Mouse (Mus musculus) layer of hippocampus, postnatal 36 days (tissue): Measurements from ENCODE around the gene H2al1d. TPM values are rescaled to one million over a fixed set of nuclear protein-coding genes. Genes with fewer than 3 reads are reported as not detected.
"Not testable (repeated sequence)": the region's sequence is repeated elsewhere in the genome, so short reads cannot be mapped to it uniquely, and the experiment has no call there.

Experiments
- DNase-seq, 2 experiments: peaks; one replicate each; pipeline ENCODE4 v3.0.0; 2022
- total RNA-seq, 2 experiments: library from RNA; stranded (reverse); gene quantifications; 2 replicates each; pipeline ENCODE4 v1.2.3; 2021

Gene H2al1d
- total RNA-seq, result not detected

GRCm38 (mm10) chrX:11308524-11308923 is at the start of gene H2al1d:
Gene H2al1d (plus strand): TSS chrX:11308824.
- not testable (repeated sequence) for DNase-seq

- no peak for DNase-seq
Measured at GRCm38 (mm10) chrX:11264918-11265317, 43.7 kb upstream of the H2al1d start.

- DNase-seq, result no peak
Measured at GRCm38 (mm10) chrX:11267791-11268190, 40.8 kb upstream of the H2al1d start.

GRCm38 (mm10) chrX:11269074-11269473 is 39.5 kb upstream of the H2al1d start:
- peak; percentile 27 to 34 for DNase-seq

- DNase-seq, result no peak
Measured at GRCm38 (mm10) chrX:11273190-11273589, 35.4 kb upstream of the H2al1d start.

GRCm38 (mm10) chrX:11277083-11277482 is 31.5 kb upstream of the H2al1d start:
- no peak for DNase-seq

- DNase-seq, result no peak
Measured at GRCm38 (mm10) chrX:11280741-11281140, 27.9 kb upstream of the H2al1d start.

- DNase-seq, result no peak
Measured at GRCm38 (mm10) chrX:11288306-11288882, 20.2 kb upstream of the H2al1d start.

- no peak for DNase-seq
Measured at GRCm38 (mm10) chrX:11289244-11289643, 19.4 kb upstream of the H2al1d start.

GRCm38 (mm10) chrX:11298957-11299356 is 9.7 kb upstream of the H2al1d start, which contains the start of gene H2al1a:
Gene H2al1a (plus strand): TSS chrX:11299257.
- not testable (repeated sequence) for DNase-seq

- DNase-seq, result not testable (repeated sequence)
Measured at GRCm38 (mm10) chrX:11302132-11302531, 6.5 kb upstream of the H2al1d start, which contains the start of gene H2al1b. Gene H2al1b (plus strand): TSS chrX:11302432.

GRCm38 (mm10) chrX:11305355-11305754 is 3.3 kb upstream of the H2al1d start, which contains the start of gene H2al1c:
Gene H2al1c (plus strand): TSS chrX:11305655.
- DNase-seq, result not testable (repeated sequence)

- not testable (repeated sequence) for DNase-seq
Measured at GRCm38 (mm10) chrX:11311634-11312033, 3.0 kb downstream of the H2al1d start, which contains the start of gene H2al1e. Gene H2al1e (plus strand): TSS chrX:11311934.

GRCm38 (mm10) chrX:11314858-11315257 is 6.2 kb downstream of the H2al1d start, which contains the start of gene H2al1f:
Gene H2al1f (plus strand): TSS chrX:11315158.
- not testable (repeated sequence) for DNase-seq

- DNase-seq, result not testable (repeated sequence)
Measured at GRCm38 (mm10) chrX:11317956-11318355, 9.3 kb downstream of the H2al1d start, which contains the start of gene H2al1g. Gene H2al1g (plus strand): TSS chrX:11318256.

GRCm38 (mm10) chrX:11321192-11321591 is 12.6 kb downstream of the H2al1d start, which contains the start of gene H2al1h:
Gene H2al1h (plus strand): TSS chrX:11321492.
- DNase-seq, result not testable (repeated sequence)

GRCm38 (mm10) chrX:11324359-11324758 is 15.7 kb downstream of the H2al1d start, which contains the start of gene H2al1i:
Gene H2al1i (plus strand): TSS chrX:11324659.
- DNase-seq, result not testable (repeated sequence)

GRCm38 (mm10) chrX:11327522-11327921 is 18.9 kb downstream of the H2al1d start, which contains the start of gene H2al1j:
Gene H2al1j (plus strand): TSS chrX:11327822.
- not testable (repeated sequence) for DNase-seq

GRCm38 (mm10) chrX:11345762-11346161 is 37.1 kb downstream of the H2al1d start:
- DNase-seq, result peak; percentile 8 to 15

- no peak for DNase-seq
Measured at GRCm38 (mm10) chrX:11346756-11347155, 38.1 kb downstream of the H2al1d start.
